Mouse (Mus musculus) MEL (cell line): ENCODE data around the gene Raet1d.
"Not testable (repeated sequence)": the region's sequence is repeated elsewhere in the genome, so short reads cannot be mapped to it uniquely, and the experiment has no call there.

ENCODE experiments used
- BHLHE40 ChIP-seq: IDR thresholded peaks from 2 replicates; pipeline ENCODE4 v1.6.1; 2012; ENCODE audit warnings: low read depth, mild to moderate bottlenecking, inconsistent platforms, low read length, improper control_type of control experiment, borderline replicate concordance
- CTCF ChIP-seq, 3 experiments: IDR thresholded peaks in 2 of 3; conservative IDR thresholded peaks in 1 of 3; 2 replicates each; pipeline ENCODE4 v1.5.1; 2011 to 2012; ENCODE audit warnings: low read length in 3 of 3, low read depth in 2 of 3, mild to moderate bottlenecking in 2 of 3, improper control_type of control experiment in 1 of 3, inconsistent platforms in 1 of 3, mixed read lengths in 1 of 3, moderate library complexity in 1 of 3; ENCODE audit not compliant: control insufficient read depth in 1 of 3, insufficient read depth in 1 of 3, poor library complexity in 1 of 3, severe bottlenecking in 1 of 3
- ELF1 ChIP-seq: IDR thresholded peaks from 2 replicates; pipeline ENCODE4 v1.6.1; 2014; ENCODE audit warnings: low read depth, mild to moderate bottlenecking, inconsistent platforms, low read length, improper control_type of control experiment, moderate library complexity
- ETS1 ChIP-seq: IDR thresholded peaks from 2 replicates; pipeline ENCODE4 v1.6.1; 2012; ENCODE audit warnings: low read depth, mild to moderate bottlenecking, inconsistent platforms, low read length, improper control_type of control experiment, moderate library complexity
- GATA1 ChIP-seq: IDR thresholded peaks from 2 replicates; pipeline ENCODE4 v1.6.1; 2011; ENCODE audit warnings: low read depth, low read length, improper control_type of control experiment
- MAFK ChIP-seq: IDR thresholded peaks from 2 replicates; pipeline ENCODE4 v1.6.1; 2011; ENCODE audit warnings: low read depth, mild to moderate bottlenecking, low read length, improper control_type of control experiment, borderline replicate concordance
- MAX ChIP-seq: IDR thresholded peaks from 2 replicates; pipeline ENCODE4 v1.6.1; 2011; ENCODE audit warnings: low read length, improper control_type of control experiment
- MAZ ChIP-seq: IDR thresholded peaks from 2 replicates; pipeline ENCODE4 v1.6.1; 2012; ENCODE audit warnings: low read depth, mild to moderate bottlenecking, inconsistent platforms, low read length, improper control_type of control experiment
- MEF2A ChIP-seq: IDR thresholded peaks from 2 replicates; pipeline ENCODE4 v1.6.1; 2014; ENCODE audit warnings: low read depth, mild to moderate bottlenecking, inconsistent platforms, low read length, improper control_type of control experiment; ENCODE audit not compliant: poor library complexity, insufficient replicate concordance, severe bottlenecking; ENCODE audit errors: extremely low read depth
- MXI1 ChIP-seq: IDR thresholded peaks from 2 replicates; pipeline ENCODE4 v1.6.1; 2011; ENCODE audit warnings: mild to moderate bottlenecking, low read depth, low read length, improper control_type of control experiment
- POLR2A ChIP-seq, 2 experiments: IDR thresholded peaks; 2 replicates each; pipeline ENCODE4 v1.6.1; 2011 to 2012; ENCODE audit warnings: low read length in 2 of 2, mild to moderate bottlenecking in 2 of 2, control low read depth in 1 of 2, improper control_type of control experiment in 1 of 2, low read depth in 1 of 2, moderate library complexity in 1 of 2; ENCODE audit not compliant: control insufficient read depth in 1 of 2, insufficient read depth in 1 of 2, poor library complexity in 1 of 2
- TAL1 ChIP-seq: IDR thresholded peaks from 2 replicates; pipeline ENCODE4 v1.6.1; 2012; ENCODE audit warnings: mild to moderate bottlenecking, inconsistent platforms, low read length, moderate library complexity, mixed read lengths
- ZMIZ1 ChIP-seq: IDR thresholded peaks from 2 replicates; pipeline ENCODE4 v1.6.1; 2012; ENCODE audit warnings: low read depth, mild to moderate bottlenecking, inconsistent platforms, low read length, improper control_type of control experiment, moderate library complexity

DNA sequence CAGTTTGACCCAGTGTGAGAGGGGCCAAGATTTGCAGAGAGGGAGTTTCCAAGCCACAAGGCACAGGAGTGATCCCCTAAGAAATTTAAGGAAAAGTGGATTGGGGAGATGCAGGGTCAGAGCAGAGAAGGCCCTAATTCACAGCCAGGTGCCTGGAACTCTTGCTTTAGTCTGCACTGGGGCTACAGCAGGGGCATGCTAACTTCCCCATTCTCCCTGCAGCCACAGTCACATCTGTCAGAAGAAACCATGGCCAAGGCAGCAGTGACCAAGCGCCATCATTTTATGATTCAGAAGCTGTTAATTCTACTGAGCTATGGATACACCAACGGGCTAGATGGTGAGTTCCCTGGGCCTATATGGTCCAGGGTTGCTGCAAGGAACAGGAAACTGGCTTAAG, 2.1 kb downstream of the Raet1d start:
- not testable (repeated sequence) for TF ChIP-seq MAX; TAL1; BHLHE40; POLR2A (IDR thresholded peaks at IDR 0.05; ENCODE audit: control insufficient read depth in 1 of 2, insufficient read depth in 1 of 2, low read depth in 1 of 2, low read length in 2 of 2, poor library complexity in 1 of 2); MAFK; CTCF (IDR thresholded peaks at IDR 0.05 in 2 of 3, conservative IDR thresholded peaks at IDR 0.05 in 1 of 3; ENCODE audit: control insufficient read depth in 1 of 3, insufficient read depth in 1 of 3, low read depth in 2 of 3, low read length in 3 of 3, poor library complexity in 1 of 3, severe bottlenecking in 1 of 3); GATA1; MAZ; MXI1; ELF1; MEF2A; ETS1; ZMIZ1
